Mouse (Mus musculus) embryonic fibroblast, embryonic 13.5 days (primary cell): Measurements from ENCODE around the gene Qpctl.

Experiments
- CTCF ChIP-seq: IDR thresholded peaks from 2 replicates; pipeline ENCODE4 v1.5.1; 2011; ENCODE audit warnings: mild to moderate bottlenecking, control low read depth, low read length, moderate library complexity, borderline replicate concordance; ENCODE audit not compliant: insufficient read depth
- POLR2A ChIP-seq: IDR thresholded peaks from 2 replicates; pipeline ENCODE4 v1.6.1; 2011; ENCODE audit warnings: low read depth, mild to moderate bottlenecking, control low read depth, low read length, moderate library complexity

DNA sequence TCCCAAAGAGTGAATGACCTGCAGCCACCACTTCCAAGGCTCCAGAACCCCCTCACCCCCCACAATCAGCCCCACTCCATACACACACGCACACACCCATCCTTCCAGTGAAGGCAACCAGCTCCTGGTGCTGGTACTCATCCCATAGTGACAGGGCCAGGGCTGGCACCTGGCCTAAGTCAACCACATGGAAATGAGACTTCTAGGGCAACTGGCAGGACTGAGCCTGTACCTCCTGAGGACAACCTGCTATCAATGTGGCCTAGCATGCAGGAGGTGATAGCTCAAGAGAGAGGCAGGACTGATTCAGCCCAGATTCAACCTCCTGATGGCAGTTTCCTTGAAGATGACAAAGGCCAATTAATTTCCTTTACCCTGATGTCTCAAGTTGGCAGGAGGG, 48.8 kb downstream of the Qpctl start:
- TF ChIP-seq POLR2A: peak; percentile 23; the same call in 1 of the 2 replicates
- TF ChIP-seq CTCF: no peak
